Mouse (Mus musculus): Measurements from ENCODE around the gene Msto1. TPM values are rescaled to one million over a fixed set of nuclear protein-coding genes. Genes with fewer than 3 reads are reported as not detected.

Gene Msto1
- 10 to 100 TPM; 30.8 to 45.9 TPM for polyA plus RNA-seq (2017; shearing (Covaris generic))

GRCm38 (mm10) chr3:88913511-88914383 lies at the start of gene Msto1:
TSS of gene Msto1 (minus strand) at chr3:88913999.

GRCm38 (mm10) chr3:88950576-88951326 lies 37.0 kb upstream of the Msto1 start, which contains the start of the genes Ash1l and Dap3:
TSS of gene Ash1l (plus strand) at chr3:88950622.
TSS of gene Dap3 (minus strand) at chr3:88951181.

Other genes starting within 250 kb of the Msto1 start
- 10 to 100 TPM; 86.3 to 93.1 TPM for gene Khdc4, start 228.2 kb downstream of the Msto1 start, polyA plus RNA-seq (2017; shearing (Covaris generic))
- 10 to 100 TPM; 53.6 to 55.8 TPM for gene Rit1, start 197.2 kb downstream of the Msto1 start, polyA plus RNA-seq (2017; shearing (Covaris generic))
- gene Syt11, start 138.8 kb downstream of the Msto1 start, polyA plus RNA-seq (2017; shearing (Covaris generic)) = 10 to 100 TPM; 51.5 to 92.1 TPM
- gene Gon4l, start 78.8 kb downstream of the Msto1 start, polyA plus RNA-seq (2017; shearing (Covaris generic)) = 10 to 100 TPM; 13.7 to 30.0 TPM
- 10 to 100 TPM; 25.4 to 26.9 TPM for gene Ash1l, start 36.6 kb upstream of the Msto1 start, polyA plus RNA-seq (2017; shearing (Covaris generic))
- 100 to 1,000 TPM; 170 to 191 TPM for gene Dap3, start 37.2 kb upstream of the Msto1 start, polyA plus RNA-seq (2017; shearing (Covaris generic))
- 10 to 100 TPM; 35.1 to 42.7 TPM for gene Rusc1, start 179.3 kb upstream of the Msto1 start, polyA plus RNA-seq (2017; shearing (Covaris generic))
- not detected for gene Gm43738, start 187.1 kb upstream of the Msto1 start, polyA plus RNA-seq (2017; shearing (Covaris generic))
- gene Fdps, start 188.0 kb upstream of the Msto1 start, polyA plus RNA-seq (2017; shearing (Covaris generic)) = 10 to 100 TPM; 61.8 to 62.2 TPM
- gene Pklr, start 222.1 kb upstream of the Msto1 start, polyA plus RNA-seq (2017; shearing (Covaris generic)) = not detected
- 1 to 10 TPM in 1 of 2 experiments, under 1 TPM in 1; 0.21 to 1.6 TPM for gene Hcn3, start 246.2 kb upstream of the Msto1 start, polyA plus RNA-seq (2017; shearing (Covaris generic))